Mouse (Mus musculus) myocyte (in vitro differentiated cells): ENCODE measurements around the gene Ezh2. TPM values are rescaled to one million over a fixed set of nuclear protein-coding genes. Genes with fewer than 3 reads are reported as not detected.

Experiments
- H3K27me3 ChIP-seq: one replicate; pipeline ENCODE4 v1.6.1; 2011; ENCODE audit not compliant: control insufficient read depth, insufficient read depth, insufficient read length
- H3K36me3 ChIP-seq: one replicate; pipeline ENCODE4 v1.6.1; 2011; ENCODE audit not compliant: control insufficient read depth, insufficient read depth
- H3K4me2 ChIP-seq: one replicate; pipeline ENCODE4 v1.6.1; 2011; ENCODE audit warnings: low read depth, control low read depth
- H3K4me3 ChIP-seq: one replicate; pipeline ENCODE4 v1.5.1; 2011; ENCODE audit warnings: mild to moderate bottlenecking, control low read depth, moderate library complexity
- H3K79me2 ChIP-seq: one replicate; pipeline ENCODE4 v1.6.1; 2011; ENCODE audit not compliant: control insufficient read depth, insufficient read depth
- H3ac ChIP-seq: one replicate; pipeline ENCODE4 v1.6.1; 2011; ENCODE audit not compliant: control insufficient read depth, insufficient read length
- CEBPB ChIP-seq: IDR thresholded peaks from 2 replicates; pipeline ENCODE4 v1.6.1; 2011; ENCODE audit warnings: mild to moderate bottlenecking, moderate library complexity; ENCODE audit not compliant: poor library complexity, insufficient read depth, severe bottlenecking
- E2F4 ChIP-seq: IDR thresholded peaks from one replicate; pipeline ENCODE4 v1.6.1; 2011; ENCODE audit warnings: mild to moderate bottlenecking, control low read depth, moderate library complexity; ENCODE audit not compliant: insufficient read depth
- MAX ChIP-seq: IDR thresholded peaks from one replicate; pipeline ENCODE4 v1.6.1; 2011; ENCODE audit warnings: low read depth, mild to moderate bottlenecking, control low read depth
- MYOD1 ChIP-seq, 3 experiments: IDR thresholded peaks; one replicate each; pipeline ENCODE4 v1.6.1; 2011; ENCODE audit warnings: control low read depth in 2 of 3, low read depth in 2 of 3, mild to moderate bottlenecking in 2 of 3, moderate library complexity in 1 of 3; ENCODE audit not compliant: insufficient read length in 2 of 3, control insufficient read depth in 1 of 3
- MYOG ChIP-seq, 3 experiments: IDR thresholded peaks; one replicate each; pipeline ENCODE4 v1.6.1; 2011; ENCODE audit warnings: control low read depth in 2 of 3, low read depth in 2 of 3, mild to moderate bottlenecking in 2 of 3; ENCODE audit not compliant: insufficient read length in 2 of 3, control insufficient read depth in 1 of 3, insufficient read depth in 1 of 3
- POLR2A ChIP-seq: IDR thresholded peaks from one replicate; pipeline ENCODE4 v1.6.1; 2011; ENCODE audit warnings: low read depth, mild to moderate bottlenecking, control low read depth, moderate library complexity; ENCODE audit not compliant: insufficient read length
- POLR2AphosphoS2 ChIP-seq: IDR thresholded peaks from one replicate; pipeline ENCODE4 v1.6.1; 2011; ENCODE audit warnings: low read depth, control low read depth; ENCODE audit not compliant: insufficient read length
- REST ChIP-seq: IDR thresholded peaks from one replicate; pipeline ENCODE4 v1.6.1; 2011; ENCODE audit warnings: mild to moderate bottlenecking, control low read depth, moderate library complexity; ENCODE audit not compliant: insufficient read depth, insufficient read length
- SRF ChIP-seq: IDR thresholded peaks from one replicate; pipeline ENCODE4 v1.6.1; 2011; ENCODE audit warnings: low read depth; ENCODE audit not compliant: control insufficient read depth, insufficient read length
- TCF12 ChIP-seq: IDR thresholded peaks from one replicate; pipeline ENCODE4 v1.6.1; 2011; ENCODE audit warnings: mild to moderate bottlenecking, control low read depth; ENCODE audit not compliant: poor library complexity, insufficient read depth, severe bottlenecking
- TCF3 ChIP-seq: IDR thresholded peaks from one replicate; pipeline ENCODE4 v1.6.1; 2011; ENCODE audit warnings: low read depth, control low read depth; ENCODE audit not compliant: insufficient read length
- USF1 ChIP-seq: IDR thresholded peaks from one replicate; pipeline ENCODE4 v1.6.1; 2011; ENCODE audit warnings: low read depth, mild to moderate bottlenecking, control low read depth, moderate library complexity
- polyA plus RNA-seq: library from polyadenylated mRNA; unstranded; fragments of >200 nt; fragmentation: generic; extraction: Trizol; gene quantifications from one replicate; pipeline ENCODE4 v1.2.1, GENCODE M21; 2012; ENCODE audit warnings: missing spikeins

Ezh2 gene
- polyA plus RNA-seq: 19.3 TPM

GRCm38 (mm10) chr6:47594926-47595623 lies at the start of gene Ezh2:
Gene Ezh2 (minus strand): TSS chr6:47595341.
- Histone ChIP-seq H3K79me2 (peaks cover 40% of the 10 kb centered on the region), H3K4me2 (peak within 1 kb of the TSS; percentile 85), H3K4me3 (peak within 1 kb of the TSS; percentile 66), H3K27me3 (no peaks in the 10 kb centered on the region), H3ac (peak within 1 kb of the TSS; percentile 60), H3K36me3 (no peaks in the 10 kb centered on the region)
- TF ChIP-seq POLR2AphosphoS2: peak; percentile 92
- TF ChIP-seq REST: peak; percentile 25
- no peak for TF ChIP-seq MYOG (IDR thresholded peaks at IDR 0.05; ENCODE audit: control insufficient read depth in 1 of 3, insufficient read depth in 1 of 3, insufficient read length in 2 of 3, low read depth in 2 of 3)
- TF ChIP-seq TCF12: no peak
- TF ChIP-seq SRF: no peak
- TF ChIP-seq E2F4: peak; percentile 80
- no peak for TF ChIP-seq TCF3
- peak in 1 of 3 experiments; percentile 1 for TF ChIP-seq MYOD1 (IDR thresholded peaks at IDR 0.05; ENCODE audit: control insufficient read depth in 1 of 3, insufficient read length in 2 of 3, low read depth in 2 of 3)
- no peak for TF ChIP-seq USF1
- TF ChIP-seq POLR2A: peak; percentile 84
- peak; percentile 77 for TF ChIP-seq MAX
- TF ChIP-seq CEBPB: no peak

DNA sequence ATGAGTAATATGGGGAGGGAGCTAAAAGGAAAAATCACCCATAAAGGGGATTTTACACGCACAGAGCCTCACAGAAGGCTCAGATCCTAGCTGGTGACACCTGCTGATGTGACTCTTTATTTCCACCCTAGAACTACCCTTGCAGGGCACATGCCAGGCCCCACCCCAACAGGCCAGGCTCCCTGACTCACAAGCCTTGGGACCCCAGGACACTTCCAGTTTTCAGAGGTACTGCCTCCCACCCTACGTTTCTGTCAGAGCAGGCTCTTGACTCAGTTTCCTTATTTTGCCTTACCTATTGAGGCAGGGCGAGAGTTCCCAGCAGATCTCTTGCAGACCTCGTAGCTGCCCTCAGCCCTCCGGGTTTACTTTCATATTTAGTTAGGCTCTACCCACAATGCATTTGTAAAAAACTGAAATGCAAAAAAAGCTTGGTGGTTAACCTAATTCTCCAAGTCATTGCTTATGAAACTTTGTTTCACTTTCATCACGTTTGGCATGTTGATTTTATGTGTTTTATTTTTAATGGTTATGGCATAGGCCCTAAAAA lies 41.5 kb upstream of the Ezh2 start:
- Histone ChIP-seq H3K79me2 (no peaks in the 10 kb centered on the region), H3K36me3 (no peaks in the 10 kb centered on the region), H3K4me3 (no peak overlapping the region), H3K4me2 (peak overlapping the region; percentile 73), H3ac (no peak overlapping the region), H3K27me3 (no peaks in the 10 kb centered on the region)
- no peak for TF ChIP-seq POLR2AphosphoS2
- no peak for TF ChIP-seq TCF12
- TF ChIP-seq TCF3: no peak
- no peak for TF ChIP-seq MAX
- TF ChIP-seq POLR2A: no peak
- TF ChIP-seq MYOG (IDR thresholded peaks at IDR 0.05; ENCODE audit: control insufficient read depth in 1 of 3, insufficient read depth in 1 of 3, insufficient read length in 2 of 3, low read depth in 2 of 3): no peak
- TF ChIP-seq SRF: no peak
- TF ChIP-seq E2F4: no peak
- no peak for TF ChIP-seq MYOD1 (IDR thresholded peaks at IDR 0.05; ENCODE audit: control insufficient read depth in 1 of 3, insufficient read length in 2 of 3, low read depth in 2 of 3)
- no peak for TF ChIP-seq REST
- TF ChIP-seq CEBPB: no peak

- Histone ChIP-seq H3K36me3 (no peaks in the 10 kb centered on the region), H3ac (no peak overlapping the region), H3K4me3 (no peak overlapping the region), H3K79me2 (no peaks in the 10 kb centered on the region), H3K27me3 (no peaks in the 10 kb centered on the region), H3K4me2 (peak overlapping the region; percentile 73)
- no peak for TF ChIP-seq POLR2A
- no peak for TF ChIP-seq TCF3
- TF ChIP-seq MYOD1 (IDR thresholded peaks at IDR 0.05; ENCODE audit: control insufficient read depth in 1 of 3, insufficient read length in 2 of 3, low read depth in 2 of 3): no peak
- TF ChIP-seq MYOG (IDR thresholded peaks at IDR 0.05; ENCODE audit: control insufficient read depth in 1 of 3, insufficient read depth in 1 of 3, insufficient read length in 2 of 3, low read depth in 2 of 3): no peak
These were observed 40.9 kb upstream of the Ezh2 start for GRCm38 (mm10) chr6:47635995-47636526.

DNA sequence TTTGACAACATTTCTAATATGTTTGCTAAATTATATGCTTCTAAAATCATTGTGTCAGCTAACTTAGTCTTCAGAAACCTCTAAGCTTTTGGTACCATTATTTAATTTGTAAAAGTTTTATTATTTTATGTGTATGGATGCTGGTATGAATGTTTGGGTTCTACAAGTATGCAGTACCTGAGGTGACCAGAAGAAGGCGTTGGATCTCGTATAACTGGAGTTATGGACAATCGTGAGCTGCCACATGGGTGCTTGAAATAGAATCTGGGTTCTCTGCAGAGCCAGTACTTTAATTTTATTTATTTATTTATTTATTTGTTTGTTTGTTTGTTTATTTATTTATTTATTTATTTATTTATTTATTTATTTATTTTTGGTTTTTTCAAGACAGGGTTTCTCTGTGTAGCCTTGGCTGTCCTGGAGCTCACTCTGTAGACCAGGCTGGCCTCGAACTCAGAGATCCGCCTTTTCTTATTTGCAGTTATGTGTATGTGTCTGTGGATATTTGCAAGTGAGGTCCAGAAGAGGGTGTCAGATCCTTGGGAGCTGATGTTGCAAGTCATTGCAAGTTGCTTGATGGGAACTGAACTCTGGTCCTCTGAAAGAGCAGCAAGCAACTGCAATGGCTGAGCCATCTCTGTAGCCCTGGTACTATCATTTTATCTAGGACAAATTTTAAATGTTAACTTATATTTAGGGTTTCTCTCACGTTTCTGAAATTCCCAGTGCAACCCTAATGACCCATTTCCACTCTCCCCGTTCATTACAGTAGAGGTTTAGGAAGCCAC lies 40.3 kb upstream of the Ezh2 start:
- no peak for TF ChIP-seq TCF12
- TF ChIP-seq MYOD1 (IDR thresholded peaks at IDR 0.05; ENCODE audit: control insufficient read depth in 1 of 3, insufficient read length in 2 of 3, low read depth in 2 of 3): no peak
- no peak for TF ChIP-seq MAX
- no peak for TF ChIP-seq POLR2AphosphoS2
- TF ChIP-seq USF1: no peak
- no peak for TF ChIP-seq TCF3
- TF ChIP-seq POLR2A: no peak
- TF ChIP-seq SRF: no peak
- no peak for TF ChIP-seq MYOG (IDR thresholded peaks at IDR 0.05; ENCODE audit: control insufficient read depth in 1 of 3, insufficient read depth in 1 of 3, insufficient read length in 2 of 3, low read depth in 2 of 3)
- TF ChIP-seq CEBPB: no peak
- H3K36me3 ChIP-seq: no peaks in the 10 kb centered on the region
- H3K79me2 ChIP-seq: no peaks in the 10 kb centered on the region
- H3ac ChIP-seq: no peak overlapping the region
- H3K27me3 ChIP-seq: no peaks in the 10 kb centered on the region
- no peak overlapping the region for H3K4me2 ChIP-seq
- H3K4me3 ChIP-seq: no peak overlapping the region
